Mouse (Mus musculus): ENCODE measurements at regions not wholly inside any gene's neighbourhood (a gene's known extent, or its start where the extent isn't known, plus 50 kb on each side); places are given as distances from the start of the nearest gene placed in this dataset.

DNA sequence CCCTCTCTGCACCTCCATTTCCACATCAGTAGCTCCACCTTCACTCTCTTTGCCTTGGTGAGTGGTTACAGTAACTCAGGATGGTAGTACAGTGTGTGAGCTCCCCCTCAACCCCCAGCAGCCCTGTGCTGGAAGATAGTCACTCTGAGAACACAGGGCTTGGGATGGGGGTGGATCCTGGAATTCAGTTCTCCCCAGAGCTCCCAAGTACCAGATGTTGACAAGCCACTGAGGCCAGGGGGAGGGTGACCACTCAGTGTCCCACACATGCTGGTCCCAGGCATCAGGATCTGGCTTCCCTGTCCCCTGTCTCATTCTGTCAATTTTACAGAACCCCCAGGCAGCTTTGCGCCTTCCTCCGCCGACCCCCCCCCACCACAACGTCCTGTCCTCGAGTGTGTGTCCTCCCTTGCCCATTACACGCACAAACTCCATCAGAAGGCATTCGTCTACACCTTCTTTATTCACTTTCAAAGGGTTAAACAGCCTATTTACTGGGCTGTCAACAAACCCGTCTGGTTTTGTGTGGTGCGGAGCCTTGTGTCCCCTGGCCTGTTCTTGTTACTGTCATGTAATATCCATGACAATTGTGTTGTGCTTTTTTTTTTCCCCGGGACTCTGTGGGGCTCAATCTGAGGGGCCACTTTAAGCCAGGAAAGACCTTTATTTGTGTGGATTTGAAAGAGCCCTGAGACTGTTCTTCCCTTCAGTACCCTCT lies 194.6 kb upstream of the Irx3 start:
- peaks cover 7% of the 10 kb centered on the region; the same call in 1 of the 2 replicates for H3K4me1 ChIP-seq (ENCODE audit: insufficient read depth)
- no peak overlapping the region; the same call in 1 of the 2 replicates for H3K9ac ChIP-seq
- no peak overlapping the region for H3K4me2 ChIP-seq (ENCODE audit: low read depth)
- ATAC-seq (no peak), DNase-seq (no peak)
- no peak for TF ChIP-seq CTCF (IDR thresholded peaks at IDR 0.05; ENCODE audit: low read depth)
- peaks cover 8% of the 10 kb centered on the region; the same call in 1 of the 2 replicates for H3K27me3 ChIP-seq (ENCODE audit: insufficient read depth, low read length)
- H3K27ac ChIP-seq (ENCODE audit: low read depth, low read length), result no peak overlapping the region
- H3K9me3 ChIP-seq (ENCODE audit: low read length), result 0 out of 2 replicates have a peak, but pooled peaks cover 5% of the 10 kb centered on the region
- WGBS, result 11% methylated on average over 10 of the region's 10 CpGs
- no peak overlapping the region for H3K4me3 ChIP-seq (ENCODE audit: low read depth, low read length)
- H3K36me3 ChIP-seq (ENCODE audit: insufficient read depth), result no peaks in the 10 kb centered on the region

DNA sequence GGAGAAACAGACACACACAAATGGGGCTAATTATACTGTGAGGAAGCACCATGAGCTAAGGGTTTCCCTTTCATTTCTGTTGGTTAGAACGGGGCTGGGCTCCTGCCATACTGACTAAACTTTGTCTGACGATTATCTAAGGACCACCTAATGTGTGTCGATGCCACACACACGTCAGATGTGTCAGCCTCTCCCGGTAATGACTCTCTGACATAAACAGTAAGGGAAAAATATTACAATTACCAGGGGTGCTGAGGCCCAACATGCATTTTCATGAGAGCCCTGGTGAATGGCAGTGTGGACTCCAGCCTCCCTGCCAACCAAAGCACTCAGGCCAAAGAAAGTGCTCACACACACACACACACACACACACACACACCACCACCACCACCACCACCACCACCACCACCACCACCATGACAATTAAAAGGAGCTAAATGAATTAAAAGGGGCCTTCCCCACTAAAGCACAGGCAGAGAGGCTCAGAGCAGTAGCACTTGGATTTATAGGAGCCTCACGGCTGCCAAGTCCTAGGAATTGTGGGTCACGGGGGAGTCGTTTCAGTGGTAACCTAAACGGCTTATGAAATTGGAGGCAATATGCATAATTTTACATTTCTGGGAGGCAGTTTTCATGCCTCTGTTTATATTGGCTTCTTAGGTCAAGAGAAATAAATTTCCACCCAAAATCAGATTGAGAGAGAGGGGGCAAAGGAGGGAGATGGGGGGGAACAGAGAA lies 193.7 kb upstream of the Irx3 start:
- Histone ChIP-seq H3K36me3 (ENCODE audit: insufficient read depth) (no peaks in the 10 kb centered on the region), H3K4me3 (ENCODE audit: low read depth, low read length) (no peak overlapping the region), H3K4me1 (ENCODE audit: insufficient read depth) (peaks cover 7% of the 10 kb centered on the region; the same call in 1 of the 2 replicates), H3K27me3 (ENCODE audit: insufficient read depth, low read length) (peaks cover 8% of the 10 kb centered on the region; the same call in 1 of the 2 replicates), H3K9me3 (ENCODE audit: low read length) (0 out of 2 replicates have a peak, but pooled peaks cover 5% of the 10 kb centered on the region), H3K4me2 (ENCODE audit: low read depth) (no peak overlapping the region), H3K9ac (no peak overlapping the region), H3K27ac (ENCODE audit: low read depth, low read length) (no peak overlapping the region)
- DNase-seq, result no peak
- WGBS, result 20% methylated on average over 9 of the region's 9 CpGs
- no peak for ATAC-seq
- TF ChIP-seq CTCF (IDR thresholded peaks at IDR 0.05; ENCODE audit: low read depth), result no peak

DNA sequence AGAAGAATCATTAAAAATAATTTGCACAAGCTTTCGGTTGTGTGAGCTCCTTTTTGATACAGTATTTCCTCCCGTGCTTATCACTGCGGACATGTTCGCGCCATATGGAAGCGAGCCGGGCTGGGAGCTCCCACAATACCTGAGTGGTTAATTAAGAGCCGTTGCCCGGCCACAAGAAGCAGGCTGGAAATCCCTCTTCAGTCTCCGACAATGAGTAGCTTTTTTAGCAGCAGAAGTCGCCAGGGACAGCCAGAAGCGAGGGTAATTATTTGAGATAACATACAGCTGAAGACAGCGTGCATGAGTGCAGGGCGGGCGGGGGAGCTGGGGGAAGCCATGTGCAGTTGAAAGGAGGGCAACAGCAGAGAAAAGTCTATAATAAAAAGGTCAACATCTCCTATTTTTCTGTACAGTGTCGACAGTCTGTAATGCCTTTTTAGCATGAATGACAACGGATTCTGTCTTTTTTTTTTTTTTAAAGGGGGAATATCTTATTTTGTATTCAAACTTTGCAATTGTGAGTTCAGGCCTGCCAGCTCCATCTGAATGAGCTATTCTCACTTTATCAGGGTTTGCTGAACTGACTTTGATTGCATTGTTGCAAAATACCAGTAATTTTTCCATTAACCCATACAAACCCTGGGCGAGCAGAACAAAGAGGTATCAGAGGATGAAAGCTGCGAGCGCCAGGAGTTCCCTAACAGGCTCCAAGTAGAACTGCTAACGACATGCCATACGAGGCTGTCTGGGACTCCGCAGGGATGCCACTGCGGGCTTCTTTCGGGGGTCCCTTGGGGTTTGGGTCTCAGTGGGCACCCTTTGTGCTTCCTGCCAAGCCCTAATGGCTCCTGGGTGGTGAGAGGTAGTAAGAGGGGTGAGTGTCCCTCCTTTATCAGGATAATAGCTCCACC lies 189.9 kb upstream of the Irx3 start:
- Histone ChIP-seq H3K9ac (peak overlapping the region; percentile 31; the same call in 1 of the 2 replicates), H3K27me3 (ENCODE audit: insufficient read depth, low read length) (peaks cover 5% of the 10 kb centered on the region; the same call in 1 of the 2 replicates), H3K9me3 (ENCODE audit: low read length) (no peaks in the 10 kb centered on the region), H3K4me1 (ENCODE audit: insufficient read depth) (peaks cover 3% of the 10 kb centered on the region; the same call in 1 of the 2 replicates), H3K36me3 (ENCODE audit: insufficient read depth) (no peaks in the 10 kb centered on the region), H3K4me2 (ENCODE audit: low read depth) (peak overlapping the region; percentile 41), H3K4me3 (ENCODE audit: low read depth, low read length) (peak overlapping the region; percentile 24; the same call in 1 of the 2 replicates), H3K27ac (ENCODE audit: low read depth, low read length) (no peak overlapping the region)
- DNase-seq, result peak; percentile 43
- no peak for TF ChIP-seq CTCF (IDR thresholded peaks at IDR 0.05; ENCODE audit: low read depth)
- WGBS, result 8% methylated on average over 25 of the region's 25 CpGs
- peak; percentile 62 for ATAC-seq

DNA sequence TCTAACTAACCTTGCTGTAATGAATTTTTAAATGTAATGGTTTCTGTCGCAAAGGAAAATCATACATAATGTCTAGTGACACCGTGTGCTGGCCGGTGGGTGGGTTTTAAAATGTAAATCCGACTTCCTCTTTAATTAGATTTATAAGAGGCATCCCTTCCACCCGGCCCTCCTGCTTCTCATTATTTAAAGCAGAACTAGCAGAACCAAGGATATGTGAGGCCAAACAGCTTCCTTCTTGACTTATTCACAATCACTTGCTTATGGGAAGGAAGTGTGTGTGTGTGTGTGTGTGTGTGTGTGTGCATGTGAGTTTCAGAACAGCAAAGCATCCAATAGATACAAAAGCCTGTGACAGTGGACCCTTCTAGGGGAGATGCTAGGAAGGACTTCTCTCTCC lies 189.1 kb upstream of the Irx3 start:
- Histone ChIP-seq H3K4me2 (ENCODE audit: low read depth) (no peak overlapping the region), H3K36me3 (ENCODE audit: insufficient read depth) (no peaks in the 10 kb centered on the region), H3K9ac (no peak overlapping the region), H3K27ac (ENCODE audit: low read depth, low read length) (no peak overlapping the region), H3K27me3 (ENCODE audit: insufficient read depth, low read length) (0 out of 2 replicates have a peak, but pooled peaks cover 5% of the 10 kb centered on the region), H3K4me1 (ENCODE audit: insufficient read depth) (no peaks in the 10 kb centered on the region; the same call in 1 of the 2 replicates), H3K4me3 (ENCODE audit: low read depth, low read length) (no peak overlapping the region), H3K9me3 (ENCODE audit: low read length) (no peaks in the 10 kb centered on the region)
- TF ChIP-seq CTCF (IDR thresholded peaks at IDR 0.05; ENCODE audit: low read depth), result no peak
- ATAC-seq, result no peak
- WGBS, result 20% methylated on average over 5 of the region's 5 CpGs
- DNase-seq, result no peak

DNA sequence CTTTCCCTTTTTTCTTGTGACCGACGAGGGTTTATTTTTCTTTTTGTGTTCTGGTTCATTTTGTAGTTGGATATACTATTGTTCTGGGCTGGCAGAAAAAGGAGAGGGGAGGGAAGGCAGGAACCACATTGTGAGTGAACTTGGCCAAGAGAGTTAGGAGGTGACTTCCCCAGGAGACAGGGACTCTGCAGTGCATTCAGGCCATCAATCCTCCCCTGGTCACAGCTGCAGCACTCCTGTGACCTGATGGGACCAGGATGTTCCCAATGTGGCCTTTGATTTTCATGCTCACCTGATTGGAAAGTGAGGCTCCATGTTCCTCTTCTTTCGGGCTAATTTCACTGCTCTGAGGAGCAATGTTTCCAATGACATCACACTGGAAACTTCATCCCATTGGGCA lies 188.2 kb upstream of the Irx3 start:
- Histone ChIP-seq H3K9ac (no peak overlapping the region), H3K4me1 (ENCODE audit: insufficient read depth) (no peaks in the 10 kb centered on the region; the same call in 1 of the 2 replicates), H3K36me3 (ENCODE audit: insufficient read depth) (no peaks in the 10 kb centered on the region), H3K9me3 (ENCODE audit: low read length) (no peaks in the 10 kb centered on the region), H3K4me3 (ENCODE audit: low read depth, low read length) (no peak overlapping the region), H3K4me2 (ENCODE audit: low read depth) (no peak overlapping the region), H3K27ac (ENCODE audit: low read depth, low read length) (no peak overlapping the region), H3K27me3 (ENCODE audit: insufficient read depth, low read length) (0 out of 2 replicates have a peak, but pooled peaks cover 5% of the 10 kb centered on the region)
- ATAC-seq (no peak), DNase-seq (no peak)
- WGBS, result 61% methylated on average over 3 of the region's 3 CpGs
- TF ChIP-seq CTCF (IDR thresholded peaks at IDR 0.05; ENCODE audit: low read depth), result no peak

DNA sequence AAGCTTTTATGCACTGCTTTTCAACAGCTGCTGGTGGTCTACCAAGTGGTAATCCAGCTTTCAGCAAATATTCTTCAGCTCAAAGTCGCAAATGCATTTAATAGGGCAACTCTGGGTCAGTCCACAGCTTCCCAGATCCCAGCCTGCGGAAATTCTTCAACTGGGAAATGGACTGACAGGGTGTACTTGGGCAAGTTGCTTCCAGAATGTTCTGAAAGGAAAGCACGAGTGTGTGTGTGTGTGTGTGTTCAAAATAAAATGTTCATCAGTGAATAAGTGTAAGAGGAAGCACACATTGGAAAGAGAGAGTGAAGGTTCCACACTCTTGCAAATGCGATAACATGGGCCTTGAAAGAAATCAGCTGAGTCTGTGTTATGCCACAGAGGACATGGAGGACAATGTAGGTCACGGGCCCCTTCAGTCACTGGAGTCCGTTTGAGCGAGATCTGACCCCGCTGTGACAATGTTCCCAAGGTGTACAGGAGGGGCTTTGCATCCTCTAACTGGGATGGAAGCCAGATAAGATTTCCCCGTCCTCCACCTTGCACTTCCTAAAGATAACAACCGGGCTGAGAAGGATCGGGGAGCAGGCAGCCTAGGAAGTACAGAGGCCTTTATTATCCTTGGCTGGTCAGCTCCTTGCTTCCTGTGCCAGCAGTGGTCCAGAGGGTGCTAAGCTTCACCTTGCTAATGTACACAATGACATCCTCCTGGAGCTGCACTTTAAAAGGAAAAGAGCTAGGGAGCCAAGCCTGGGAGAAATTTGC lies 187.2 kb upstream of the Irx3 start:
- Histone ChIP-seq H3K36me3 (ENCODE audit: insufficient read depth) (no peaks in the 10 kb centered on the region), H3K9ac (no peak overlapping the region), H3K27ac (ENCODE audit: low read depth, low read length) (no peak overlapping the region), H3K9me3 (ENCODE audit: low read length) (no peaks in the 10 kb centered on the region), H3K27me3 (ENCODE audit: insufficient read depth, low read length) (0 out of 2 replicates have a peak, but pooled peaks cover 5% of the 10 kb centered on the region), H3K4me1 (ENCODE audit: insufficient read depth) (no peaks in the 10 kb centered on the region; the same call in 1 of the 2 replicates), H3K4me2 (ENCODE audit: low read depth) (no peak overlapping the region), H3K4me3 (ENCODE audit: low read depth, low read length) (no peak overlapping the region)
- TF ChIP-seq CTCF (IDR thresholded peaks at IDR 0.05; ENCODE audit: low read depth), result no peak
- WGBS, result 70% methylated on average over 11 of the region's 11 CpGs
- ATAC-seq (no peak), DNase-seq (no peak)
